Mouse (Mus musculus) kidney, adult 2 months (tissue): ENCODE results near the gene Oaz3.

ENCODE experiments used
- CTCF ChIP-seq: fragments of 200-500 bp; conservative IDR thresholded peaks from 2 replicates; pipeline ENCODE4 v1.5.1; 2011; ENCODE audit warnings: low read depth, mild to moderate bottlenecking, control low read depth, low read length, moderate library complexity, mixed read lengths; ENCODE audit not compliant: insufficient read depth, insufficient read length
- POLR2A ChIP-seq: fragments of 200-500 bp; IDR thresholded peaks from one replicate; pipeline ENCODE4 v1.6.1; 2011; ENCODE audit warnings: low read depth, low read length, control low read depth

DNA sequence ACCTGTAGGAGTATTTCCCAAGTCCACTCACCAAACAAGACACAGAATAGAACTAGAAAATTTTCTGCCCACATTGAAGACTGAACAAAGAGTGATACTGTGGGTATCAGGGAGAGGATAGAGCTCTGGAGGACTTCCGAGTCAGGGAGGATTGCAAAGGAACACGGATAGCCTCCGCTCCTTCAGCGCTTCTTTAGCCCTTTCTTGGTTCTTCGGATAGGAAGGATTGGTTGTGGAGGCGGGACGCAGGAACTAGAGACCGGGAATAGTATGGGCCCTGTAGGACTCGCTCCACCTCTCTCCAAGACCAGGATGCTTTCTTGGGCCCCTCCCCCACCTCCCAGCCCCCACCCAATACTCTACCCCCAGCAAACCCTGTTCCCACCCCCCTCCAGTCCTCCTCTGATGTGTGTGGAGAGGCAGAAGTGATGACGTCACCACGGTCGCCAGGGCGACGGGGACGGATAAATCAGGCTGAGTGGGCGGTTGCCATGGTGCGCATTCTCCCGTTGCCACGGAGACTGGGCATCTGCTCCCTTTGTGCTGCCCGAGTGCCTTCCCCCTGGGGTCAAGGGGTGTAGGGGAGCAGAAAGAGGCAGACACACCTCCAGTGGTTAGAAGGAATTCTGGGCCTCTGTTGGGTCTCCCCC lies 40.2 kb upstream of the Oaz3 start:
- no peak for TF ChIP-seq CTCF
- TF ChIP-seq POLR2A: no peak
